Mouse (Mus musculus) fat pad, adult 2 months (tissue): Measurements from ENCODE around the gene Tpsg1.

Experiments
- DNase-seq: peaks from one replicate; pipeline ENCODE4 v3.0.0-alpha.2; 2011; ENCODE audit warnings: low read depth, low spot score; ENCODE audit errors: extremely low read depth

Gene Tpsg1

DNA sequence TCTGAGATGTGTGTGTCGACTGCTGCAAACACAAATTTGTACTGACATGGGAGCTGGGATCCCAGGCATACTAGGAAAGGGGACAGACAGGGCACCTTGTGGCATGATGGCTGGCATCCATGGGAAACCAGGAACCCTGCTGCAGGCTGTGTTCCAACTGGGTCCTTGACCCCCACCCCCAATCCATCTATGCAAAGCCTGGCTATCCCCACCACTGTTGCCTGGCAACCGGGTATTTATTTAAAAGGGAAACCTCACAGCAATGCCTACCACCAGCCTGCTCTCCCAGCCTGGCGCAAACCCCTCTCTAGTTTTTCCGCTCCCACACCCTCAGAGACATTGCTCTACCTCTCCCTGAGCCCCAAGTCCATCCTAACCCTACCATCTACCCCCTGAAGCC is 38.3 kb downstream of the Tpsg1 start:
- DNase-seq: no peak

DNA sequence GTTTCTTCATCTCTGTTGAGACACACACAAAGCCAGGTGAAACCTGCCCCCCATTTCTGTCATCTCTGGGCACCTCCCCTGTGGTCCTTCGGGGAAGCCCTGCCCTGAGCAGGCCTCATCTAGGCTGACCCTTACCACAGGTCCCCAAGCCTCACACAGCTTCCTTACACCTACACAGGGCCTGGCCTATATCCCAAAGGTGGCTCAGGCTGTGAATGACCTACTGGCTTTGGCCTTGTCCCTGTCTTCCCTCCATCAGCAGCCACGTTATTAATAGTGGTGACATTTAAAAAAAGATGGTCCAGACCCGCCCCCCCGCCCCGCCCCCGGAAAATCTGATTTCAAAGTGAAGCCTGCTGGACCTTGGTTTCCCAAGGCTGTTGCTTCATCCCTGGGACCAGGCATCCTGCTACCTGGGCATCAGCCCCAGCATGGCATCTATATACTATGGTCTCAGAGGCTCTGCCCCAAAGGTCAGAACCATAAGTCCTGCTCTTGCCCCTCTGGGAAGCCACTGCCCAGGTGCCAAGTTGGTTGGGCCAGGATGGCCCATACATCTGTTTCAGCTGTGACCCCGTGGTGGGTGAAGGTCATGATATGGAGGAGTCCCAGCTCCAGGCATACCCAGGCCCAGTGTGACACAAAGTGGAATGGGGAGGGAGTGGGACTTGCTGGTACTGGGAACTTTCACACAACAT is 39.4 kb downstream of the Tpsg1 start:
- DNase-seq: no peak

DNA sequence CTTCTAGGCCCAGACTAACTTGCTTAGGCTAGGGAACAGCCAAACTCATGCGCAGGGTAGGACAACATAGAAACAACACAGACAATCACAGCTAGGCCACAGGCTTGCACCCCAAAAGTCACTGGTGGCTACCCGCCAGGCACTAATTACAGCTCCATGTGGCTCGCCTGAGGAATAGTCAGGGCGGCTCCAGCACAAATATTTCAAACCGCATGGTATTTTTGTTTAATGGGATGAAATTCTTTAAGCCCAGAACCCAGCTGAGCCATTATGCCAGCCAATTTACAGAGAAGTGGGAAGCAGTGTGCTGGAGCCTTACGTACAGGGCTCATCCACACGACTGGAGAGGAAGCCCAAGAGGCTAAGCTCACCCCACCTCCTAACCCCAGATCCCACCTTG is 40.5 kb downstream of the Tpsg1 start:
- DNase-seq: no peak

DNA sequence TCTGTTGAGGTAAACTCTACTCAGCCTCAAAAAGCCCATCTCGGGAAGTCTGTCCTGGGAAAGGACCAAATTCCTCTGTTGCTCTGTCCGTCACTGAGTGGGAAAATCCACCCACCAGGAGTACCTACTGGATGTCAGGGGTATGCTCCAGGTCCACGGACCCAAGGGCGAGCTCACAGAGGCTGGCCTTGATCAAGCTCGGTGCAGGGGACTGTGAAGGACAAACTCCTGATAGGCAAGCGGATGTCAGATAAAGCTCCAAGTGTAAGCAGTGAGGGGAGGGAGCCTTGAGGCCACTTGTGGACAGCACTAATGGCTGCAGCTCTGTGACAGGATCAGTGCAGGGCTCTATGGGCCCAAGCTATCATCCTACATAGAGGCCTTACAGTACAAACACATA is 41.1 kb downstream of the Tpsg1 start:
- DNase-seq: no peak

DNA sequence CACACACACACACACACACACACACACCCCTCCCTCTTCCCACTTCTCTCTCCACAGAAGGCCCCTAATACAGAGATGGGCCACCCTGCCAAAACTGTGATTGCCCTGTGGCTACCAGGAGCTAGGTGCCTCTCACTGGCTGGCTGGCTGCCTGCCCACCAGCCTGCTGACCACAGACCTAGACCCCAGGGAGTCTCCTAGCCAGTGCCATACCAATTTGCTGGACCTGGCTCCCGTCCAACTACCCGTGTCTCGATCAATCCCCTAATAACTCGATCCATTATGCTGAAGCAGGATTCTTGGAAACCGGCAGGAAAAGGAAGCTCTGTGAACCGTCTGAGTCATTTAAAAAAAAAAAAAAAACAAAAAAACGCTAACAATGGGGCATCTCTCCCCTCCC is 41.7 kb downstream of the Tpsg1 start:
- DNase-seq: no peak

DNA sequence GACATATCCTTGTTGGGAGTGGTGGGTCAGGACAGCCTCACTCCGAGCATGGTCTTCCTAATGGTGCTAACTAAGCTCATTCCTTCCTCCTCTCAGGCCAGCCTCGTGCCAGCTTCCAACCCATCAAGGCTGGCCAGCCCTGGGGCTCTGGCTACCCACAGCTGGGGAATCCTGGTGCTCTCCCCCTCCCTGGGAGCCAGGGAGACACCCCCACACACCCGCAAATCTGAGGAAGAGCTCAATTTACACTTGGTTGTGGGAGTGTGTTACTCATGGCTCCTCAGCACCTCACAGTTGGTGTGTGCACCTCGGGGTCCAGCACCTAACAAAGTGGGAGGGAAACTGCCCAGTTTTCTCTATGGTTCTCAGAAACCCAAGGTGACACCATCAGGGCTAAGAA is 42.2 kb downstream of the Tpsg1 start:
- no peak for DNase-seq

DNA sequence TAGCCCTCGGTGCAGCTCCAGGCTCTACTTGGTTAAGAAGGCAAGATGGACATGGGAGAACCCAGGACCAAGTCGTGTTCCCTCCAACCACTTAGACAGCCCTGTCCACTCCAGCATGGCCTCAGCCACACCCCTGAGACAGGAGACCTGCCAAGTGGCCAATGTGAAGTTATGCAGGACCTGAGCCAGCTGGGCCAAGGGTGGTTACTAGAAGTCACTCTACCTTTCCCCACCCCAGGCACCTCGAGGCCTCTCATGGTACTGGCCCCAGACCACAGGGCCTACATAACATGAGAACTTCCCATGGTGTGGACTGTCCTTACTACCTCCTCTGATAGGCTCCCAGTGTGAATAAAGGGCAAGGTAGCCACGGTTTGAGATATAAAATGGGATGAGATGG is 45.1 kb downstream of the Tpsg1 start:
- DNase-seq: no peak

DNA sequence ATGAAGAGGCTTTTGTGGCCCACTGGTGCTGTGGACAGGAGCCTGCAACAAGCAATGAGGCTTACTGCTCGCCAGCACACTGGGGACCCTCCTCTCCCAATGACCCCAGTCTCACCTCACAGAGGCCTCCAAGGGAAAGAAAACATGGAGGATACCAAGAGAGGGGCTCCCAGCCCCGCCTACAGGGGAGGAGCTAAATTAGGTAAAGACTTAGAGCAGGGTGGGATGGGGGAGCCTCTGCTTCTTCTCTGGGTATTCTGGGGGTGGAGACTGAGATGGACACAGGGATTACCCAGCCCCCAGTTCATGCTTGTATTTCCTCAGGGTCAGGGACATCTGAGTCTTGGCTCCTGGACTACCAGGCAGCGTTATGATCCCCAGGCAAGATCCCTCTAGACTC is 45.8 kb downstream of the Tpsg1 start:
- DNase-seq: no peak

DNA sequence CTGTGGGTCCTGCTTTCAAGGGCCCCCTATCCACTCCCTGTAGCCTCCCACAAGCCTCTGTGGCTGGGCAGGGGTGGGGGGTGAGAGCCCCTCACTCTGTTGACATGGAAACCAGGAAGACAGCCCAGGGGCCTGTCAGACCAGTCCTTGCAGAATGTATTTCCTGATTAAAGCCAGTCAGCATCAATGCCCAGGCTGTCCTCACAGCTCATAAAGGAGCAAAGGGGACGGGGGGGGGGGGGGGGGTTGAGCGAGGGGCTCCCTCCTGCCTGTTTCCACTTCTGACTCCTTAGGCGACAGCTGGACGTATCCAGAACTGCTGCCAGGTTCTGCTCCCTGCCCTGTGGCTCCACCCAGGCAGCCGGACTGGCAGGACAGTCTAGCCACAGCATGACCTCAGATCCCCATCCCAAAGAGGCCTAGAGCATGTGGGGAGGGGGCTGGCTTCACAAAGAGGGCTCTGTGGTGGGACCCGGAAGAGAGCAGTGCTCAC is 46.4 kb downstream of the Tpsg1 start:
- DNase-seq: no peak

DNA sequence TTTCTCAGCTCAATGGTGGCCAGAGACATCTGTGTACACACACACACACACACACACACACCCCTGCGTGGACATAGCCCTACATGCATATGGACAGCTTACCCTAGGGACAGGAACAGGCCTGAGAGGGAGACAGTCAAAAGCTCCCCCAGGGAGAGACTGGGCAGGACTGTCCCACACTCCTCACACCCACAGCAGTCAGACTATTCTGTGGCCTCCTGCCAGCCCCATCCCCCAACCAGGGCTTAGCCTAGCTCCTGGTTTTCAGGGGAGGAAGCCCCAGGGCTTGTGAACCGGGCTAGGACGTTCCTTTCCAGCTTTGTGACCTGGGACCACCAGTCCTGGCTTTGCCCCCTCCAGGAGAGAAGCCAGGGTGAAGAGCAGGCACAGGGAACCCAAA is 47.1 kb downstream of the Tpsg1 start:
- DNase-seq: no peak

DNA sequence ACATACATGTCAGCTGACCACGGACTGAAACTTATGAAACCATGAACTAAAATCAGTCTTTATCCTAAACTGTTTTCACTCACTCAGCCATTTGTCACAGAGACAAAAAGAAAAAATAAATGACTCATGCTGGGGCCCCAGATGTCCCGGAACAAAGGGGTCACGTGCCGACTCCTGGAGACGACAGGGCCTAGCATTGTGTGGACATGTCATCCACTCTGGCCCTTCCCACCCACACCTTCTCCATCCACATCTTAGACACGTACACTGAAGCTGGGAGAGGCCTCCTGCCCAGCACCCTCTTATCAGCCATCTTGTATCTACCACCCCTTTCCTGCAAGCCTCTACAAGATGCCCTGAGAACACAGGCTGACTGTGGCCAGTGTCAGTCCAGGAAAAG is 48.9 kb downstream of the Tpsg1 start:
- DNase-seq: no peak

DNA sequence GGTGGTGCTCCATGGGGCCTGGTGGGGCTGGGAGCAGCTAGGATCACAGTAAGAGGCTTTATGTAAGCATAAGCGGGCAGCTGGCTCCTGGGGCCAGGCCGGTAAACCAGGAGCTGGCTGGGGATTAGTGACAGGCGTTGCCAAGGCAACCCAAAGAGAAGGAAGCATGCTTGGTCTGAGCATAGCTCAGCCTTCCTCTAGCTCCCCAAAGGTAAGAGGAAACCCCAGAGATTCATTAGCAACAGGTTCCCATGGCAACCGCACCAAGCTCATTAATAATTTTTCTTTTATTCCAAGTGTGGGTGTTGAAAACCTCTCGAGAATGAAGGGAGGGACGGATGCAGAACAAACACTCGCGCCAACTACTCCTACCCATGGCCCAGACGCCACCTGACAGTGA is 49.9 kb downstream of the Tpsg1 start:
- DNase-seq: no peak

DNA sequence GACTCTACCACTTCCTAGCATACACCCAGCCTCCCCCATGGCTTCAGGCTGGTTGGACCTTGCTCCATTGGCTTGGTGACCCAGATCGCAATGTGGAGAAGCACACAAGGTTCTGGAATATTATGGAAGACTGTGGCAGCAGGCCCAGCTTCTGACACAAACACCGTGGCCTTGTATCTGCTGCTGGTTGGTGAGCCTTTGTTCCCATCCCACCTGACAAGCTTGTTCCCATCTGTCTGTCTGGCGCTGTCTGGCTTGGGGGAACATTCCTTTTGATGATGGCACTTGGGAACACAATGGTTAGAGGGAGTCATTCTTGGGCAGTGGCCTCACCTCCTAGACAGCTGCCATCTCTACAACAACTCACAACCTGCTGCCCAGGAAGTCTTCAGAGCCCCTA is 51.9 kb downstream of the Tpsg1 start:
- no peak for DNase-seq
